Mouse (Mus musculus) stomach, embryonic 15.5 days (tissue): Measurements from ENCODE around the gene Gm49358. TPM values are rescaled to one million over a fixed set of nuclear protein-coding genes. Genes with fewer than 3 reads are reported as not detected.
A peak's percentile ranks its signal among the peaks of the same experiment; 100 is the strongest.

Experiments used
- ATAC-seq: fragments of 200-750 bp; cut with Nextera tagmentation; 2 replicates; pipeline ENCODE4 v1.8.0; 2017; ENCODE audit warnings: low read depth, moderate number of reproducible peaks, moderate TSS enrichment; ENCODE audit not compliant: insufficient read depth, low FRiP score
- H3K27ac ChIP-seq: fragments of 300-500 bp; sonication (generic); 2 replicates; pipeline ENCODE4 v1.5.1; 2015; ENCODE audit warnings: mild to moderate bottlenecking, inconsistent platforms
- H3K27me3 ChIP-seq: fragments of 300-500 bp; sonication (generic); replicated peaks from 2 replicates; pipeline ENCODE4 v1.6.1; 2015; ENCODE audit warnings: inconsistent platforms
- H3K36me3 ChIP-seq: fragments of 300-500 bp; sonication (generic); 2 replicates; pipeline ENCODE4 v1.6.1; 2015; ENCODE audit warnings: inconsistent platforms
- H3K4me1 ChIP-seq: fragments of 300-500 bp; sonication (generic); 2 replicates; pipeline ENCODE4 v1.6.1; 2015; ENCODE audit warnings: inconsistent platforms
- H3K4me2 ChIP-seq: fragments of 300-500 bp; sonication (generic); 2 replicates; pipeline ENCODE4 v1.6.1; 2015; ENCODE audit warnings: mild to moderate bottlenecking, inconsistent platforms
- H3K4me3 ChIP-seq: fragments of 300-500 bp; sonication (generic); replicated peaks from 2 replicates; pipeline ENCODE4 v1.5.1; 2015; ENCODE audit warnings: inconsistent platforms
- H3K9ac ChIP-seq: fragments of 300-500 bp; sonication (generic); 2 replicates; pipeline ENCODE4 v1.6.1; 2015; ENCODE audit warnings: inconsistent platforms
- H3K9me3 ChIP-seq: fragments of 300-500 bp; sonication (generic); 2 replicates; pipeline ENCODE4 v1.6.1; 2016; ENCODE audit warnings: inconsistent platforms
- WGBS: fragments of 180-500 bp; shearing (Covaris S2); methylation state at CpG from one replicate; pipeline ENCODE4 v1.1.7; 2015; 5-methylcytosine and 5-hydroxymethylcytosine counted together
- polyA plus RNA-seq: library from polyadenylated mRNA; unstranded; fragments of >200 nt; fragmentation: Nextera tagmentation; extraction: Ambion mirVana; gene quantifications from 2 replicates; pipeline ENCODE4 v1.2.1, GENCODE M21; 2015

Gene Gm49358
- polyA plus RNA-seq, 1 experiment from 2014 or later: not detected

- WGBS: under 1% methylated on average over 49 of the region's 58 CpGs
- peak; percentile 2; the same call in 1 of the 2 replicates for ATAC-seq
- H3K9ac ChIP-seq: peak overlapping the region; percentile 74
- peak overlapping the region; percentile 99 for H3K4me2 ChIP-seq
- H3K27me3 ChIP-seq: no peaks in the 10 kb centered on the region
- no peaks in the 10 kb centered on the region for H3K36me3 ChIP-seq
- peak overlapping the region; percentile 61; the same call in 1 of the 2 replicates for H3K27ac ChIP-seq
- peak overlapping the region; percentile 83 for H3K4me3 ChIP-seq
- H3K9me3 ChIP-seq: no peaks in the 10 kb centered on the region
- peaks cover 21% of the 10 kb centered on the region; the same call in 1 of the 2 replicates for H3K4me1 ChIP-seq
Observed at GRCm38 (mm10) chr10:86779117-86779755, 15.5 kb downstream of the Gm49358 start.

- no peak overlapping the region for H3K27ac ChIP-seq
- peak overlapping the region; percentile 74; the same call in 1 of the 2 replicates for H3K9ac ChIP-seq
- peaks cover 21% of the 10 kb centered on the region; the same call in 1 of the 2 replicates for H3K4me1 ChIP-seq
- H3K27me3 ChIP-seq: no peaks in the 10 kb centered on the region
- ATAC-seq: no peak
- H3K4me3 ChIP-seq: peak overlapping the region; percentile 83
- no peaks in the 10 kb centered on the region for H3K9me3 ChIP-seq
- H3K36me3 ChIP-seq: no peaks in the 10 kb centered on the region
- WGBS: 27% methylated on average over 12 of the region's 12 CpGs
- H3K4me2 ChIP-seq: peak overlapping the region; percentile 99
Observed at GRCm38 (mm10) chr10:86779816-86780500, 16.2 kb downstream of the Gm49358 start.

- ATAC-seq: no peak
- no peaks in the 10 kb centered on the region for H3K36me3 ChIP-seq
- no peak overlapping the region for H3K4me2 ChIP-seq
- peaks cover 21% of the 10 kb centered on the region; the same call in 1 of the 2 replicates for H3K4me1 ChIP-seq
- WGBS: 52% methylated on average over 5 of the region's 5 CpGs
- H3K9ac ChIP-seq: no peak overlapping the region
- no peaks in the 10 kb centered on the region for H3K9me3 ChIP-seq
- no peaks in the 10 kb centered on the region for H3K27me3 ChIP-seq
- H3K4me3 ChIP-seq: no peak overlapping the region
- no peak overlapping the region for H3K27ac ChIP-seq
Observed at GRCm38 (mm10) chr10:86781641-86782040, 17.9 kb downstream of the Gm49358 start.

GRCm38 (mm10) chr10:86782656-86783055 is 18.9 kb downstream of the Gm49358 start:
- ATAC-seq: no peak
- WGBS: 62% methylated on average over 5 of the region's 5 CpGs

GRCm38 (mm10) chr10:86783561-86783960 is 19.8 kb downstream of the Gm49358 start:
- H3K4me3 ChIP-seq: no peak overlapping the region
- no peaks in the 10 kb centered on the region for H3K9me3 ChIP-seq
- H3K9ac ChIP-seq: no peak overlapping the region
- peaks cover 17% of the 10 kb centered on the region; the same call in 1 of the 2 replicates for H3K4me1 ChIP-seq
- WGBS: 74% methylated on average over 5 of the region's 5 CpGs
- no peaks in the 10 kb centered on the region for H3K27me3 ChIP-seq
- H3K36me3 ChIP-seq: no peaks in the 10 kb centered on the region
- ATAC-seq: no peak
- H3K4me2 ChIP-seq: no peak overlapping the region
- no peak overlapping the region for H3K27ac ChIP-seq

More at GRCm38 (mm10) chr10:86782656-86783055, 18.9 kb downstream of the Gm49358 start:
- Histone ChIP-seq H3K9ac (no peak overlapping the region), H3K4me1 (peaks cover 21% of the 10 kb centered on the region; the same call in 1 of the 2 replicates), H3K27me3 (no peaks in the 10 kb centered on the region), H3K27ac (peak overlapping the region; percentile 72), H3K36me3 (no peaks in the 10 kb centered on the region), H3K9me3 (no peaks in the 10 kb centered on the region), H3K4me3 (no peak overlapping the region), H3K4me2 (no peak overlapping the region)

- peaks cover 17% of the 10 kb centered on the region; the same call in 1 of the 2 replicates for H3K4me1 ChIP-seq
- H3K27ac ChIP-seq: no peak overlapping the region
- no peaks in the 10 kb centered on the region for H3K27me3 ChIP-seq
- no peak for ATAC-seq
- H3K36me3 ChIP-seq: no peaks in the 10 kb centered on the region
- no peak overlapping the region for H3K4me2 ChIP-seq
- no peak overlapping the region for H3K4me3 ChIP-seq
- no peaks in the 10 kb centered on the region for H3K9me3 ChIP-seq
- 82% methylated on average over 5 of the region's 5 CpGs for WGBS
- H3K9ac ChIP-seq: no peak overlapping the region
Observed at GRCm38 (mm10) chr10:86784126-86784675, 20.4 kb downstream of the Gm49358 start.

GRCm38 (mm10) chr10:86785396-86785795 is 21.6 kb downstream of the Gm49358 start:
- Histone ChIP-seq H3K4me1 (peaks cover 12% of the 10 kb centered on the region; the same call in 1 of the 2 replicates), H3K9ac (no peak overlapping the region), H3K27ac (no peak overlapping the region), H3K4me3 (no peak overlapping the region), H3K36me3 (no peaks in the 10 kb centered on the region), H3K27me3 (no peaks in the 10 kb centered on the region), H3K4me2 (no peak overlapping the region), H3K9me3 (no peaks in the 10 kb centered on the region)
- no peak for ATAC-seq
- WGBS: 63% methylated on average over 2 of the region's 2 CpGs

GRCm38 (mm10) chr10:86786083-86786482 is 22.3 kb downstream of the Gm49358 start:
- 83% methylated on average over 5 of the region's 5 CpGs for WGBS
- H3K27ac ChIP-seq: no peak overlapping the region
- H3K4me2 ChIP-seq: no peak overlapping the region
- H3K36me3 ChIP-seq: no peaks in the 10 kb centered on the region
- no peak for ATAC-seq
- no peaks in the 10 kb centered on the region for H3K9me3 ChIP-seq
- peaks cover 12% of the 10 kb centered on the region; the same call in 1 of the 2 replicates for H3K4me1 ChIP-seq
- no peak overlapping the region for H3K4me3 ChIP-seq
- no peak overlapping the region for H3K9ac ChIP-seq
- no peaks in the 10 kb centered on the region for H3K27me3 ChIP-seq

GRCm38 (mm10) chr10:86788193-86788592 is 24.4 kb downstream of the Gm49358 start:
- 45% methylated on average over 5 of the region's 5 CpGs for WGBS
- Histone ChIP-seq H3K9me3 (no peaks in the 10 kb centered on the region), H3K9ac (no peak overlapping the region), H3K27me3 (no peaks in the 10 kb centered on the region), H3K36me3 (no peaks in the 10 kb centered on the region), H3K4me2 (no peak overlapping the region), H3K4me3 (no peak overlapping the region), H3K27ac (no peak overlapping the region), H3K4me1 (peaks cover 6% of the 10 kb centered on the region; the same call in 1 of the 2 replicates)
- ATAC-seq: no peak

GRCm38 (mm10) chr10:86789146-86789672 is 25.4 kb downstream of the Gm49358 start:
- no peak overlapping the region for H3K4me3 ChIP-seq
- H3K27ac ChIP-seq: no peak overlapping the region
- H3K27me3 ChIP-seq: no peaks in the 10 kb centered on the region
- H3K4me1 ChIP-seq: peaks cover 12% of the 10 kb centered on the region
- no peak overlapping the region for H3K9ac ChIP-seq
- no peak for ATAC-seq
- H3K9me3 ChIP-seq: no peaks in the 10 kb centered on the region
- H3K36me3 ChIP-seq: no peaks in the 10 kb centered on the region
- H3K4me2 ChIP-seq: no peak overlapping the region
- WGBS: 88% methylated on average over 7 of the region's 7 CpGs

- no peak overlapping the region for H3K27ac ChIP-seq
- 0 out of 2 replicates have a peak, but pooled peaks have one; percentile 33 for ATAC-seq
- no peaks in the 10 kb centered on the region for H3K9me3 ChIP-seq
- H3K4me1 ChIP-seq: peaks cover 12% of the 10 kb centered on the region
- H3K4me2 ChIP-seq: no peak overlapping the region
- WGBS: 50% methylated on average over 7 of the region's 7 CpGs
- no peak overlapping the region for H3K4me3 ChIP-seq
- no peak overlapping the region for H3K9ac ChIP-seq
- H3K36me3 ChIP-seq: no peaks in the 10 kb centered on the region
- no peaks in the 10 kb centered on the region for H3K27me3 ChIP-seq
Observed at GRCm38 (mm10) chr10:86791507-86792184, 27.9 kb downstream of the Gm49358 start.
